Mouse (Mus musculus) layer of hippocampus, postnatal 36 days (tissue): ENCODE measurements around the gene Hist1h2bb. TPM values are rescaled to one million over a fixed set of nuclear protein-coding genes. Genes with fewer than 3 reads are reported as not detected.
"Not testable (repeated sequence)": the region's sequence is repeated elsewhere in the genome, so short reads cannot be mapped to it uniquely, and the experiment has no call there.

Experiments
- DNase-seq, 2 experiments: peaks; one replicate each; pipeline ENCODE4 v3.0.0; 2022
- total RNA-seq, 2 experiments: library from RNA; stranded (reverse); gene quantifications; 2 replicates each; pipeline ENCODE4 v1.2.3; 2021

Hist1h2bb gene
- 10 to 100 TPM; 23.0 to 24.2 TPM for total RNA-seq

GRCm38 (mm10) chr13:23746201-23747080, at the start of gene Hist1h2bb:
TSS of gene Hist1h2bb (plus strand) at chr13:23746734.
- peak; percentile 74 to 76 for DNase-seq

GRCm38 (mm10) chr13:23697491-23698299, 48.8 kb upstream of the Hist1h2bb start:
- DNase-seq = no peak

GRCm38 (mm10) chr13:23698300-23698693, 48.2 kb upstream of the Hist1h2bb start, which contains the start of gene Hist1h4c:
TSS of gene Hist1h4c (minus strand) at chr13:23698454.
- DNase-seq = peak; percentile 99 to 100

- no peak for DNase-seq
These were observed 47.5 kb upstream of the Hist1h2bb start for GRCm38 (mm10) chr13:23698996-23699395.

GRCm38 (mm10) chr13:23699767-23700166, 46.8 kb upstream of the Hist1h2bb start:
- DNase-seq = no peak

- DNase-seq = peak; percentile 58 to 68
These were observed 45.6 kb upstream of the Hist1h2bb start for GRCm38 (mm10) chr13:23700786-23701520.

GRCm38 (mm10) chr13:23702220-23702619, 44.3 kb upstream of the Hist1h2bb start:
- DNase-seq = no peak

GRCm38 (mm10) chr13:23702801-23703200, 43.7 kb upstream of the Hist1h2bb start:
- DNase-seq = not testable (repeated sequence)

- no peak for DNase-seq
These were observed 40.7 kb upstream of the Hist1h2bb start for GRCm38 (mm10) chr13:23705751-23706356.

GRCm38 (mm10) chr13:23706771-23707170, 39.8 kb upstream of the Hist1h2bb start:
- no peak for DNase-seq

GRCm38 (mm10) chr13:23708041-23708440, 38.5 kb upstream of the Hist1h2bb start:
- no peak for DNase-seq

- DNase-seq = no peak
These were observed 37.9 kb upstream of the Hist1h2bb start for GRCm38 (mm10) chr13:23708654-23709053.

- DNase-seq = no peak
These were observed 36.7 kb upstream of the Hist1h2bb start for GRCm38 (mm10) chr13:23709714-23710373.

GRCm38 (mm10) chr13:23710374-23711089, 36.0 kb upstream of the Hist1h2bb start, which contains the start of gene Hfe:
TSS of gene Hfe (minus strand) at chr13:23710854.
- DNase-seq = no peak

GRCm38 (mm10) chr13:23716261-23717042, 30.1 kb upstream of the Hist1h2bb start:
- DNase-seq = no peak

- no peak for DNase-seq
These were observed 29.4 kb upstream of the Hist1h2bb start for GRCm38 (mm10) chr13:23717176-23717575.

GRCm38 (mm10) chr13:23717593-23718245, 28.8 kb upstream of the Hist1h2bb start:
- not testable (repeated sequence) for DNase-seq

GRCm38 (mm10) chr13:23724239-23724638, 22.3 kb upstream of the Hist1h2bb start:
- DNase-seq = no peak

- no peak for DNase-seq
These were observed 21.3 kb upstream of the Hist1h2bb start for GRCm38 (mm10) chr13:23725213-23725612.
